Mouse (Mus musculus): ENCODE results near the gene Zcwpw1.

GRCm38 (mm10) chr5:137739471-137739870, 48.1 kb upstream of the Zcwpw1 start:
- TF ChIP-seq CTCF (IDR thresholded peaks at IDR 0.05; ENCODE audit: low read depth, low read length) (no peak), POLR2A (IDR thresholded peaks at IDR 0.05; ENCODE audit: extremely low read depth, insufficient read depth, low read length) (no peak)
